Mouse (Mus musculus): ENCODE measurements around the gene Ebf4. TPM values are rescaled to one million over a fixed set of nuclear protein-coding genes. Genes with fewer than 3 reads are reported as not detected.
A peak's percentile ranks its signal among the peaks of the same experiment; 100 is the strongest.

Ebf4 gene
- polyA plus RNA-seq, 1 experiment from 2014 or later = 3.1 TPM

GRCm38 (mm10) chr2:130383895-130384294, 88.9 kb downstream of the Ebf4 start:
- H3K9ac ChIP-seq (ENCODE audit: low read depth, low read length) = no peak overlapping the region
- H3K4me2 ChIP-seq (replicated peaks; ENCODE audit: low read depth, low read length) = no peak overlapping the region
- H3K36me3 ChIP-seq (ENCODE audit: control insufficient read depth, insufficient read depth, low read length) = no peaks in the 10 kb centered on the region
- no peaks in the 10 kb centered on the region; the same call in 1 of the 2 replicates for H3K27me3 ChIP-seq (ENCODE audit: control insufficient read depth, insufficient read depth, low read length)
- no peaks in the 10 kb centered on the region for H3K4me1 ChIP-seq (ENCODE audit: control insufficient read depth, insufficient read depth, low read length)
- 0 out of 2 replicates have a peak, but pooled peaks have one; percentile 28 for ATAC-seq (ENCODE audit: low FRiP score, low TSS enrichment)
- 51% methylated on average over 6 of the region's 6 CpGs for WGBS
- no peaks in the 10 kb centered on the region for H3K9me3 ChIP-seq (ENCODE audit: control insufficient read depth, low read length)
- H3K27ac ChIP-seq (ENCODE audit: low read depth, low read length) = no peak overlapping the region
- H3K4me3 ChIP-seq (ENCODE audit: low read length) = no peak overlapping the region

DNA sequence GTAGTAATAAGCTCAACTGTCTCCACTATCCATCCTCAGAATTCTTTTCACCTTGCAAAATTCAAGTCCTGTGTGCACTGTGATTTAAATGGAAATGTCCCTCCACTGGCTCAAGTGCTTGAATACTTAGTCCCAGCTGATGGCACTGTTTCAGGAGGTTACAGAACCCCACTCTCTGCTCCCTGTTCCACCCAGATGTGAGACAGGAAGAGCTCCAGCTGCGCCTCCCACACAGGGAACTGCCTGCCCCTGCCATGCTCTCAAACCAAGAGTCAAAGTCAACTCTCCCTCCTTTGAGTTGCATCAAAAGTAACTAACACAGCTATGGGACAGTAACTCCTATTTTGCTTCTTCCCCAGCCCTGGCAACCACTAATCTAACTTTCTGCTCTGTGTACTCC, 91.2 kb downstream of the Ebf4 start:
- Histone ChIP-seq H3K9me3 (ENCODE audit: control insufficient read depth, low read length) (no peaks in the 10 kb centered on the region), H3K9ac (ENCODE audit: low read depth, low read length) (no peak overlapping the region), H3K36me3 (ENCODE audit: control insufficient read depth, insufficient read depth, low read length) (peaks cover 8% of the 10 kb centered on the region; the same call in 1 of the 2 replicates), H3K27me3 (ENCODE audit: control insufficient read depth, insufficient read depth, low read length) (no peaks in the 10 kb centered on the region), H3K4me1 (ENCODE audit: control insufficient read depth, insufficient read depth, low read length) (0 out of 2 replicates have a peak, but pooled peaks cover 7% of the 10 kb centered on the region), H3K4me3 (ENCODE audit: low read length) (no peak overlapping the region), H3K4me2 (replicated peaks; ENCODE audit: low read depth, low read length) (no peak overlapping the region), H3K27ac (ENCODE audit: low read depth, low read length) (no peak overlapping the region)
- no peak for ATAC-seq (ENCODE audit: low FRiP score, low TSS enrichment)
- WGBS = 65% methylated on average over 1 of the region's 1 CpGs

DNA sequence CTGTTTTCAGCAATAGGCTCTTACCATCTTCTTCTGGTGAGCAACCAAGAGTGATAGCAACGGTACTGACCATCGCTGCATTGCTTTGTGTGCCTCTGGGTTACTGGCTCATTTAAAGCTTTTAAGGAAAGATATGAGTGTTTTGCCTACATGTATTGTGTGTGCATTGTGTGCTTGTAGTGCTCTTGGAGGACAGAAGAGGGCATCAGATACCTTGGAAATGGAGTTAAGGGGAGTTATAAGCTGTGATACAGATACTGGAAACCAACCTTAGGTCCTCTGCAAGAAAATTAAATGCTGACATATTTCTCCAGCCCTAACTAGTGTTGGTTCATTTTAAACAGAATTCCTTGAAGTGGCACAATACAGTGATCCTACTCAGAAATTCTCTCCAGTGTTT, 93.8 kb downstream of the Ebf4 start:
- H3K27ac ChIP-seq (ENCODE audit: low read depth, low read length) = no peak overlapping the region
- no peak overlapping the region for H3K4me3 ChIP-seq (ENCODE audit: low read length)
- 0 out of 2 replicates have a peak, but pooled peaks cover 7% of the 10 kb centered on the region for H3K4me1 ChIP-seq (ENCODE audit: control insufficient read depth, insufficient read depth, low read length)
- WGBS = 80% methylated on average over 2 of the region's 2 CpGs
- peaks cover 18% of the 10 kb centered on the region for H3K36me3 ChIP-seq (ENCODE audit: control insufficient read depth, insufficient read depth, low read length)
- no peak overlapping the region for H3K9ac ChIP-seq (ENCODE audit: low read depth, low read length)
- no peaks in the 10 kb centered on the region for H3K27me3 ChIP-seq (ENCODE audit: control insufficient read depth, insufficient read depth, low read length)
- H3K9me3 ChIP-seq (ENCODE audit: control insufficient read depth, low read length) = no peaks in the 10 kb centered on the region
- H3K4me2 ChIP-seq (replicated peaks; ENCODE audit: low read depth, low read length) = no peak overlapping the region
- ATAC-seq (ENCODE audit: low FRiP score, low TSS enrichment) = no peak

DNA sequence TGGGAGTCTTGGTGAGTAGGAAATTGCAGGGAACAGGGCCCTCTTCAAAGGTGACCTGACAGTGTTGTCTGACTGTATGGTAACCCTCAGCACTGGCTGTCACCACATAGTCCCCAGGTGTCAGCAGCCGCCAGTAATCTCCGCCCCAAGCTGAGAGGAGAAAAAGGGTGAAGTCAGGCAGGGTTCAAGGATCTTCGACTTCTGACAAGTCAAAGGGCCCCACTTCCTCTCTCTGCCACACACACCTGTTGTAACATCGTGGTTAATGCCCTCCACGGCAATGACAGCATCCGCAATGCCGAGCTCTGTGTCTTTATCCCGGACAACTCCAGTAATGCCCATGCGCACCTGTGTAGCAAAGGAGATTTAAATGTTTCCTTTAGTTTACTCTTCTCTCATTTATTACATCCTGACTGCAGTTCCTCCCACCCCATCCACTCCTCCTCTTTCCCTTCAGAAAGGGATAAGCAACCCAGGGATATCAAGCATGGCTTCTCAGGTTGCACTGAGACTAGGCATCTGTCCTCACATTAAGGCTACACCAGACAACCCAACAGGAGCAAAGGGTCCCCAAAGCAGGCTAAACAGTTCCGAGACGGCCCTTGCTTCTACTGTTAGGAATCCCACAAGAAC, 96.1 kb downstream of the Ebf4 start:
- H3K27ac ChIP-seq (ENCODE audit: low read depth, low read length) = no peak overlapping the region
- no peak overlapping the region for H3K4me2 ChIP-seq (replicated peaks; ENCODE audit: low read depth, low read length)
- H3K36me3 ChIP-seq (ENCODE audit: control insufficient read depth, insufficient read depth, low read length) = peaks cover 35% of the 10 kb centered on the region
- H3K4me1 ChIP-seq (ENCODE audit: control insufficient read depth, insufficient read depth, low read length) = 0 out of 2 replicates have a peak, but pooled peaks cover 7% of the 10 kb centered on the region
- peak; percentile 58; the same call in 1 of the 2 replicates for ATAC-seq (ENCODE audit: low FRiP score, low TSS enrichment)
- no peaks in the 10 kb centered on the region for H3K27me3 ChIP-seq (ENCODE audit: control insufficient read depth, insufficient read depth, low read length)
- H3K4me3 ChIP-seq (ENCODE audit: low read length) = no peak overlapping the region
- 52% methylated on average over 11 of the region's 11 CpGs for WGBS
- H3K9ac ChIP-seq (ENCODE audit: low read depth, low read length) = no peak overlapping the region
- no peaks in the 10 kb centered on the region for H3K9me3 ChIP-seq (ENCODE audit: control insufficient read depth, low read length)

GRCm38 (mm10) chr2:130392836-130393235, 97.9 kb downstream of the Ebf4 start:
- H3K36me3 ChIP-seq (ENCODE audit: control insufficient read depth, insufficient read depth, low read length) = peaks cover 35% of the 10 kb centered on the region
- 65% methylated on average over 3 of the region's 3 CpGs for WGBS
- H3K4me3 ChIP-seq (ENCODE audit: low read length) = no peak overlapping the region

DNA sequence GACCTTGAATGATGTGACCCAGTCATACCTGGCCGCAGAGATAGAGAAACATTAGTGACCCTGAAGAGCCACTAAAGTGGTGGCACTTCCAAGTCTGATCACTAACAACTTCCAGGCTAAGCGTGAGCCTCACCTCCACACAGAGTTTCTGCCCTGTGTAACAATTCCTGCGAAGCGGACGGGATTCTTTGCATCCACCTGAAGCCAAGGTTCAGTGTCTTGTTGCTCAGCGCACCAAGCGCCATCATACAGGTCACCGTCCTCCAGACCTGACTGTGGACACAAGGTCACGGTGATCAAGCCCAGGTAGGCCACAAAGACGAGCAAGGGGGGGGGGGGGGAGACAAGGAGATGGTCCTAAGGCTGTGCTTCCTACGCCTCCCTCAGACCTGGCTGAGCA, 100.7 kb downstream of the Ebf4 start:
- Histone ChIP-seq H3K36me3 (ENCODE audit: control insufficient read depth, insufficient read depth, low read length) (peaks cover 31% of the 10 kb centered on the region), H3K4me2 (replicated peaks; ENCODE audit: low read depth, low read length) (no peak overlapping the region), H3K4me3 (ENCODE audit: low read length) (no peak overlapping the region), H3K9me3 (ENCODE audit: control insufficient read depth, low read length) (no peaks in the 10 kb centered on the region), H3K4me1 (ENCODE audit: control insufficient read depth, insufficient read depth, low read length) (peaks cover 16% of the 10 kb centered on the region), H3K9ac (ENCODE audit: low read depth, low read length) (no peak overlapping the region), H3K27ac (ENCODE audit: low read depth, low read length) (no peak overlapping the region), H3K27me3 (ENCODE audit: control insufficient read depth, insufficient read depth, low read length) (no peaks in the 10 kb centered on the region)
- WGBS = 91% methylated on average over 11 of the region's 11 CpGs
- ATAC-seq (ENCODE audit: low FRiP score, low TSS enrichment) = no peak

More at GRCm38 (mm10) chr2:130392836-130393235, 97.9 kb downstream of the Ebf4 start:
- Histone ChIP-seq H3K9ac (ENCODE audit: low read depth, low read length) (no peak overlapping the region), H3K4me1 (ENCODE audit: control insufficient read depth, insufficient read depth, low read length) (peaks cover 16% of the 10 kb centered on the region), H3K27me3 (ENCODE audit: control insufficient read depth, insufficient read depth, low read length) (no peaks in the 10 kb centered on the region), H3K9me3 (ENCODE audit: control insufficient read depth, low read length) (no peaks in the 10 kb centered on the region), H3K27ac (ENCODE audit: low read depth, low read length) (no peak overlapping the region), H3K4me2 (replicated peaks; ENCODE audit: low read depth, low read length) (no peak overlapping the region)
- ATAC-seq (ENCODE audit: low FRiP score, low TSS enrichment) = no peak

DNA sequence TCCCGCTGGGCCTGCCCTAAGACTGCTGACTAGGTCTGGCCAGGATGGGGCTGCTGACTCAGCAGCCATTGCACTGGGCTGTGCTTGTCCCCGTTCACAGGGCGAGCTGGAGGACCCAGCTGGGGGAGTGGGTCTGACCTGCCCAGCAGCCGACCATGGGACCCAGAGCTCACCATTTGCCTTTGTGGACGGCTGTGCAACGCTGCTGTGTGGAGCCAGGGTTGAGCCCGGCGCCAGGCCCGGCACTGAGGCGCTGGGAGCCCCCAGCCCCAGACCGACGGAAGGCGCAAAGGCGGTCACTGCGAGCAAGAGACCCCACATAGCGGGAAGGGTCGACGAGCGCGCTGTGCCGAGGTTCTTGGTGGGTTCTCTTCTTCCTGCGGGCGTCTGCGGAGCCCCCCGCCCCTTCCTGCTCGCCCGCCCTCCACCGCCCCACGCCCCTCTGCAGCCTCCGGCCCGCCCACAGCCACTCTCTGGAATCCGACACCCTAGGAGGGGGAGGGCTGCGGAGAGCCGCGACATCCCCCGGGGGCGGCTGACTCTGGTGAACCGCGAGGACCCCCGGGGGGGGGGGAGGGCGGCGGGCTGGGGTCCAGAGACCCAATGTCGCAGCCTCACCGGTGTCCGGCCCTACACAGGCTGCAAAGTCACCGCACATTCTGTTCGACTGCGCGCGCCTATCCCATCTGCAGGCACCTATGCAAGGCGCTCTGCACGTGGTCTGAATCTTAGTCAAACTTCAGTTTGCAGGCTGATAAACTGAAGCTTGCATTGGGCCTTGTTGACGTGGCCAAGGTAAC, 102.4 kb downstream of the Ebf4 start, which contains the start of gene Cpxm1:
Gene Cpxm1, minus strand, starts transcription at position 389 of the 800 bp plus-strand sequence.
- Histone ChIP-seq H3K4me1 (ENCODE audit: control insufficient read depth, insufficient read depth, low read length) (peaks cover 13% of the 10 kb centered on the region), H3K36me3 (ENCODE audit: control insufficient read depth, insufficient read depth, low read length) (peaks cover 24% of the 10 kb centered on the region), H3K4me2 (replicated peaks; ENCODE audit: low read depth, low read length) (peak within 1 kb of the TSS; percentile 90), H3K9me3 (ENCODE audit: control insufficient read depth, low read length) (no peaks in the 10 kb centered on the region), H3K27ac (ENCODE audit: low read depth, low read length) (peak within 1 kb of the TSS; percentile 68; the same call in 1 of the 2 replicates), H3K4me3 (ENCODE audit: low read length) (peak within 1 kb of the TSS; percentile 72), H3K27me3 (ENCODE audit: control insufficient read depth, insufficient read depth, low read length) (no peaks in the 10 kb centered on the region), H3K9ac (ENCODE audit: low read depth, low read length) (peak within 1 kb of the TSS; percentile 78)
- under 1% methylated on average over 52 of the region's 53 CpGs for WGBS
- ATAC-seq (ENCODE audit: low FRiP score, low TSS enrichment) = peak; percentile 93

DNA sequence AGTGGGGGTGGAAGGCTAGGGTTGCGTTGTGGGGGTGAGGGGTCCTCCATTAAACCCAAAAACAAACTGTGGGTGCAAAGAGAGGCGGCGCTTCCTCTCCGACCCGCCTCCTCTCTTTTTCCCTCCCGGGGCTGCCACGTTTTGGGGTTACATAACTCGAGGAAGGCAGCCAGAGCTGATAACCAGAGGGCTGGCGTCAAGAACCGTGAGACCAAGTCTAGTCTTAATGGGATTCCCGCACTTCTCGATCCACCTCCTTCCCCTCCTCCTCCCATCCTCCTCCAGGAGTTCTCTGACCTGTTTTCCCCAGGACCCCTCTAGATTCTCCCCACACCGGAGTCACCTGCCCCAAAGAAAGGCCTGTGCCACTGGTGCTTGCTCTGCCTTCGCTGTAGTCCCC, 103.1 kb downstream of the Ebf4 start:
- no peak overlapping the region for H3K27ac ChIP-seq (ENCODE audit: low read depth, low read length)

DNA sequence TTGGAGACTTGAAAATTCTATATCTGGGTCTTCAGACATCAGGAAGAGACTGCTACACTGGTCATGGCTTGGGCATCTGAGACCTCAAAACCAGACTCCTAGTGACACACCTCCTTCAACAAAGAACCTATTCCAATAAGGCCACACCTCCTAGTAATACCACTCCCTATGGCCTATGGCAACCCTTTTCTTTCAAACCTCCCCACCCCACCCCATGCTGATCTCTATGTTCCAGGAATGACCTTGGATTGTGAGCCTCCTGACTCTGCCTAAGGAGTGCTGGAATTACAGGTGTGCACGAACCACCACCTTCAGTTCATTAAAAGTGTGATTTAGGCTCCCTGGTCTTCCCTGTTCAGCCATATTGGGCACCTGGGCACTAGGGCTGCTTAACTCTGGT, 105.1 kb downstream of the Ebf4 start:
- Histone ChIP-seq H3K4me3 (ENCODE audit: low read length) (no peak overlapping the region), H3K27me3 (ENCODE audit: control insufficient read depth, insufficient read depth, low read length) (no peaks in the 10 kb centered on the region), H3K4me2 (replicated peaks; ENCODE audit: low read depth, low read length) (no peak overlapping the region), H3K27ac (ENCODE audit: low read depth, low read length) (no peak overlapping the region), H3K9ac (ENCODE audit: low read depth, low read length) (no peak overlapping the region), H3K36me3 (ENCODE audit: control insufficient read depth, insufficient read depth, low read length) (peaks cover 8% of the 10 kb centered on the region; the same call in 1 of the 2 replicates), H3K4me1 (ENCODE audit: control insufficient read depth, insufficient read depth, low read length) (peaks cover 13% of the 10 kb centered on the region), H3K9me3 (ENCODE audit: control insufficient read depth, low read length) (no peaks in the 10 kb centered on the region)
- no peak for ATAC-seq (ENCODE audit: low FRiP score, low TSS enrichment)
- WGBS = 88% methylated on average over 1 of the region's 1 CpGs

More for the DNA sequence above, 103.1 kb downstream of the Ebf4 start:
- Histone ChIP-seq H3K4me1 (ENCODE audit: control insufficient read depth, insufficient read depth, low read length) (peaks cover 13% of the 10 kb centered on the region), H3K27me3 (ENCODE audit: control insufficient read depth, insufficient read depth, low read length) (no peaks in the 10 kb centered on the region), H3K4me2 (replicated peaks; ENCODE audit: low read depth, low read length) (peak overlapping the region; percentile 90), H3K9me3 (ENCODE audit: control insufficient read depth, low read length) (no peaks in the 10 kb centered on the region), H3K36me3 (ENCODE audit: control insufficient read depth, insufficient read depth, low read length) (peaks cover 20% of the 10 kb centered on the region), H3K4me3 (ENCODE audit: low read length) (peak overlapping the region; percentile 72), H3K9ac (ENCODE audit: low read depth, low read length) (peak overlapping the region; percentile 78)
- WGBS = 14% methylated on average over 12 of the region's 14 CpGs
- ATAC-seq (ENCODE audit: low FRiP score, low TSS enrichment) = no peak

All from kidney, embryonic 14.5 days (tissue).